Mouse (Mus musculus) ES-Bruce4 (cell line): ENCODE measurements around the gene Ankrd6.

Source experiments
- CTCF ChIP-seq: IDR thresholded peaks from one replicate; pipeline ENCODE4 v1.8.1; 2011; ENCODE audit warnings: low read depth, low read length
- POLR2A ChIP-seq: IDR thresholded peaks from one replicate; pipeline ENCODE4 v1.8.1; 2011; ENCODE audit warnings: low read length; ENCODE audit not compliant: insufficient read depth

DNA sequence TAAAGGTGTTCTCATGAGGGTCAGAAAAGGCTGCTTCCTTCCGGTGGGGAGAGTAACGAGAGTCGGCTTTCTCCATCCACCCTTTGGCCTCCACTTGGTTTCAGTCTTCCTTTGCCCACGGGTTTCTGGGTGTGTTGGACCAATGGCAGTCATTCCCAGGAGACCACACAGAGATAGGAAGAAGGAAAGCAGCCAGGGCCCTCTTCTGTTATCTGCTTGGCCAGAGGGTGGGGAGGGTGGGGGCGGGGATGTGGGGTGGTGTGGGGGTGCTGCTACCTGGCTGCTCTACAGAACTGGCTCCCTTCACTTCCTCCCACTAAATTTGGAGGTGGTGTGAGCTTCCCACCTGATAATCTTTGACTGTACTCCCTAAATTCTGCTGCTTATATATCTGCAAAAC lies 31.0 kb upstream of the Ankrd6 start:
- TF ChIP-seq POLR2A (no peak), CTCF (no peak)
